ENCODE assay signal across 16 mouse cellular contexts in the genomic region with DNA sequence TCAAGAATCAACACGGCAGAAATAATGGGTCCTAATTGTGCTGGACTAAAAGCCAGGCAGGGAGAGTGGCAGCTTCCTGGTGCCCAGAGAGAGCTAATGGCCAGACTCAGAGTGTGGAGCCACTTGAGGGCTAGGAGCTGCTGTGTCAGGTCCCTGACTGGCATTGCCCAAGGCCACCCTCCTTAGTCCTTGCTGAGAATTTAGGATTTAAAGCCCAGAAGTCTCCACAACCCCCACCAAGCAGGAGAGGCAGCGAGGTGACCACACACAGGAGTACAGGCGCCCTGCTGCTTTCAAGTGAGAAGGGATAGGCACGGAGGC.
A peak's percentile ranks its signal among the peaks of the same experiment; 100 is the strongest.
DNase-seq lines count a peak whose midpoint lies in the region; ATAC-seq and TF ChIP-seq lines count a peak whose summit lies in the region.
"Had no signal": no experiment of that assay in that cellular context is flagged by ENCODE, and none has a peak within 500 bp of the region (broad histone marks: within the 10 kb centered on the region; RNA-seq: fewer than 3 reads in every experiment).

No protein-coding gene starts in this region.

- TF ChIP-seq CTCF in forebrain, postnatal 0 days (IDR thresholded peaks at IDR 0.05; ENCODE audit: low read depth), result no peak
- no peak for TF ChIP-seq CTCF in hindbrain, postnatal 0 days (IDR thresholded peaks at IDR 0.05; ENCODE audit: low read depth)
- no peak for TF ChIP-seq CTCF in midbrain, postnatal 0 days (IDR thresholded peaks at IDR 0.05)

- H3K9ac ChIP-seq in forebrain, embryonic 11.5 days (ENCODE audit: low read length), result no peak overlapping the region
- peak overlapping the region; percentile 43 for H3K9ac ChIP-seq in forebrain, postnatal 0 days
- H3K9ac ChIP-seq in hindbrain, postnatal 0 days (replicated peaks; ENCODE audit: low read length), result no peak overlapping the region
- no peak overlapping the region for H3K9ac ChIP-seq in midbrain, postnatal 0 days (replicated peaks; ENCODE audit: low read length, poor library complexity, severe bottlenecking)
- H3K9ac ChIP-seq: liver, embryonic 13.5 days had no signal

- no peaks in the 10 kb centered on the region for H3K27me3 ChIP-seq in forebrain, embryonic 11.5 days (ENCODE audit: control insufficient read depth, insufficient read depth, low read length)
- H3K27me3 ChIP-seq in forebrain, postnatal 0 days (ENCODE audit: insufficient read depth, low read length), result no peaks in the 10 kb centered on the region
- H3K27me3 ChIP-seq in hindbrain, postnatal 0 days (ENCODE audit: insufficient read depth, low read length), result no peaks in the 10 kb centered on the region
- no peaks in the 10 kb centered on the region for H3K27me3 ChIP-seq in midbrain, postnatal 0 days (ENCODE audit: insufficient read depth, low read length)

- H3K27ac ChIP-seq in forebrain, embryonic 11.5 days (ENCODE audit: low read depth, low read length), result no peak overlapping the region
- peak overlapping the region; percentile 88 for H3K27ac ChIP-seq in forebrain, postnatal 0 days (ENCODE audit: low read depth, low read length)
- peak overlapping the region; percentile 82 for H3K27ac ChIP-seq in hindbrain, postnatal 0 days
- H3K27ac ChIP-seq in midbrain, postnatal 0 days (ENCODE audit: low read depth, low read length), result peak overlapping the region; percentile 93
- H3K27ac ChIP-seq: liver, embryonic 13.5 days had no signal

- 28% methylated on average over 4 of the region's 4 CpGs for WGBS in forebrain, embryonic 11.5 days
- WGBS in forebrain, postnatal 0 days, result 15% methylated on average over 4 of the region's 4 CpGs
- 24% methylated on average over 4 of the region's 4 CpGs for WGBS in hindbrain, postnatal 0 days
- WGBS in midbrain, postnatal 0 days, result 16% methylated on average over 4 of the region's 4 CpGs

- DNase-seq in forebrain, embryonic 11.5 days (ENCODE audit: low spot score), result no peak
- DNase-seq in forebrain, postnatal 0 days, result no peak
- no peak for DNase-seq in hindbrain, postnatal 0 days (ENCODE audit: low spot score)
- DNase-seq in midbrain, postnatal 0 days (ENCODE audit: low spot score), result no peak
- DNase-seq in right cerebral cortex, postnatal 36 days (ENCODE audit: low spot score in 2 of 2), result no peak
- DNase-seq in liver, result no peak
- DNase-seq in kidney, postnatal 10 days, result no peak
- no peak for DNase-seq in embryo, embryonic 11 days
- DNase-seq: adrenal gland, postnatal 14 days; B cell, adult 2 months; cerebellum, adult 2 months; liver, embryonic 13.5 days; thymus, postnatal 14 days had no signal

- H3K36me3 ChIP-seq in forebrain, embryonic 11.5 days (ENCODE audit: control insufficient read depth, insufficient read depth, low read length), result no peaks in the 10 kb centered on the region
- H3K36me3 ChIP-seq in forebrain, postnatal 0 days (ENCODE audit: insufficient read depth), result no peaks in the 10 kb centered on the region
- no peaks in the 10 kb centered on the region for H3K36me3 ChIP-seq in hindbrain, postnatal 0 days (ENCODE audit: insufficient read depth, low read length)
- H3K36me3 ChIP-seq in midbrain, postnatal 0 days (ENCODE audit: insufficient read depth, low read length), result no peaks in the 10 kb centered on the region
- H3K36me3 ChIP-seq: liver, embryonic 13.5 days had no signal

- peak; percentile 45 for ATAC-seq in forebrain, embryonic 11.5 days (replicated peaks; ENCODE audit: low FRiP score)
- ATAC-seq in forebrain, postnatal 0 days, result peak; percentile 42
- ATAC-seq in hindbrain, postnatal 0 days, result peak; percentile 48
- ATAC-seq in midbrain, postnatal 0 days (ENCODE audit: low FRiP score), result peak; percentile 7; the same call in 1 of the 2 replicates
- ATAC-seq: activated CD4-positive, CD25-positive, alpha-beta regulatory T cell, adult 4 months; intestine, embryonic 16.5 days had no signal

- peak overlapping the region; percentile 2; the same call in 1 of the 2 replicates for H3K4me2 ChIP-seq in forebrain, embryonic 11.5 days (ENCODE audit: low read depth, low read length, severe bottlenecking)
- peak overlapping the region; percentile 43 for H3K4me2 ChIP-seq in forebrain, postnatal 0 days (ENCODE audit: low read depth)
- no peak overlapping the region for H3K4me2 ChIP-seq in hindbrain, postnatal 0 days (ENCODE audit: low read depth, low read length)
- 0 out of 2 replicates have a peak overlapping the region, but pooled peaks have one; percentile 29 for H3K4me2 ChIP-seq in midbrain, postnatal 0 days (ENCODE audit: low read depth, low read length, poor library complexity, severe bottlenecking)
- H3K4me2 ChIP-seq: heart, embryonic 11.5 days; liver, embryonic 13.5 days had no signal

- no peaks in the 10 kb centered on the region for H3K9me3 ChIP-seq in forebrain, embryonic 11.5 days (ENCODE audit: control insufficient read depth, low read length)
- H3K9me3 ChIP-seq in forebrain, postnatal 0 days (ENCODE audit: low read length), result no peaks in the 10 kb centered on the region
- H3K9me3 ChIP-seq in hindbrain, postnatal 0 days (ENCODE audit: low read length), result no peaks in the 10 kb centered on the region
- no peaks in the 10 kb centered on the region for H3K9me3 ChIP-seq in midbrain, postnatal 0 days (ENCODE audit: low read length)
- H3K9me3 ChIP-seq: liver, embryonic 13.5 days had no signal

- H3K4me3 ChIP-seq in forebrain, embryonic 11.5 days (ENCODE audit: low read depth, low read length), result no peak overlapping the region
- no peak overlapping the region for H3K4me3 ChIP-seq in forebrain, postnatal 0 days (ENCODE audit: low read depth, low read length)
- no peak overlapping the region for H3K4me3 ChIP-seq in hindbrain, postnatal 0 days (ENCODE audit: low read length)
- H3K4me3 ChIP-seq in midbrain, postnatal 0 days (ENCODE audit: low read depth, low read length), result no peak overlapping the region
- H3K4me3 ChIP-seq: liver, embryonic 13.5 days had no signal

- peaks cover 11% of the 10 kb centered on the region; the same call in 1 of the 2 replicates for H3K4me1 ChIP-seq in forebrain, embryonic 11.5 days (replicated peaks; ENCODE audit: control insufficient read depth, insufficient read depth, low read length)
- peaks cover 17% of the 10 kb centered on the region for H3K4me1 ChIP-seq in forebrain, postnatal 0 days (ENCODE audit: insufficient read depth)
- peaks cover 18% of the 10 kb centered on the region for H3K4me1 ChIP-seq in hindbrain, postnatal 0 days (ENCODE audit: insufficient read depth, low read length)
- H3K4me1 ChIP-seq in midbrain, postnatal 0 days (ENCODE audit: insufficient read depth, low read length), result peaks cover 26% of the 10 kb centered on the region
- H3K4me1 ChIP-seq: liver, embryonic 13.5 days had no signal
